Mouse (Mus musculus) spleen, adult 12 weeks (tissue): ENCODE data around the gene Fyb2.
"Not testable (repeated sequence)": the region's sequence is repeated elsewhere in the genome, so short reads cannot be mapped to it uniquely, and the experiment has no call there.

ENCODE experiments used
- DNase-seq: peaks from one replicate; pipeline ENCODE4 v3.0.0; 2022; ENCODE audit warnings: low spot score

Fyb2 gene

GRCm38 (mm10) chr4:104939535-104939934 is 26.3 kb downstream of the Fyb2 start:
- DNase-seq: no peak

- no peak for DNase-seq
Observed at GRCm38 (mm10) chr4:104941895-104942294, 28.6 kb downstream of the Fyb2 start.

- DNase-seq: no peak
Observed at GRCm38 (mm10) chr4:104944482-104944881, 31.2 kb downstream of the Fyb2 start.

GRCm38 (mm10) chr4:104948886-104949285 is 35.6 kb downstream of the Fyb2 start:
- DNase-seq: no peak

GRCm38 (mm10) chr4:104949304-104949703 is 36.0 kb downstream of the Fyb2 start:
- DNase-seq: no peak

GRCm38 (mm10) chr4:104951280-104951878 is 38.1 kb downstream of the Fyb2 start:
- DNase-seq: no peak

GRCm38 (mm10) chr4:104956691-104957090 is 43.4 kb downstream of the Fyb2 start:
- DNase-seq: no peak

- no peak for DNase-seq
Observed at GRCm38 (mm10) chr4:104961431-104961830, 48.2 kb downstream of the Fyb2 start.

GRCm38 (mm10) chr4:104972606-104973005 is 59.4 kb downstream of the Fyb2 start:
- DNase-seq: no peak

- DNase-seq: no peak
Observed at GRCm38 (mm10) chr4:104975162-104975830, 62.0 kb downstream of the Fyb2 start.

GRCm38 (mm10) chr4:104985960-104986632 is 72.8 kb downstream of the Fyb2 start:
- DNase-seq: no peak

- DNase-seq: no peak
Observed at GRCm38 (mm10) chr4:104987631-104988030, 74.4 kb downstream of the Fyb2 start.

- DNase-seq: no peak
Observed at GRCm38 (mm10) chr4:104988102-104988501, 74.8 kb downstream of the Fyb2 start.

GRCm38 (mm10) chr4:104988709-104989108 is 75.5 kb downstream of the Fyb2 start:
- no peak for DNase-seq

- no peak for DNase-seq
Observed at GRCm38 (mm10) chr4:104990016-104990415, 76.8 kb downstream of the Fyb2 start.

GRCm38 (mm10) chr4:104990686-104991085 is 77.4 kb downstream of the Fyb2 start:
- DNase-seq: no peak

- DNase-seq: no peak
Observed at GRCm38 (mm10) chr4:104992271-104992670, 79.0 kb downstream of the Fyb2 start.

- no peak for DNase-seq
Observed at GRCm38 (mm10) chr4:104993140-104993874, 80.1 kb downstream of the Fyb2 start.

- DNase-seq: no peak
Observed at GRCm38 (mm10) chr4:104999702-105000101, 86.4 kb downstream of the Fyb2 start.

GRCm38 (mm10) chr4:105001736-105002135 is 88.5 kb downstream of the Fyb2 start:
- DNase-seq: no peak

GRCm38 (mm10) chr4:105004135-105004534 is 90.9 kb downstream of the Fyb2 start:
- no peak for DNase-seq

- not testable (repeated sequence) for DNase-seq
Observed at GRCm38 (mm10) chr4:105004649-105005048, 91.4 kb downstream of the Fyb2 start.
